Mouse (Mus musculus): ENCODE measurements around the gene Rcbtb2.

GRCm38 (mm10) chr14:73094802-73095550 is 27.9 kb upstream of the Rcbtb2 start:
- TF ChIP-seq GATA1 (IDR thresholded peaks at IDR 0.05; ENCODE audit: low read length) (no peak), TAL1 (IDR thresholded peaks at IDR 0.05; ENCODE audit: low read length) (no peak)

Data from erythroblast, embryonic 14.5 days (primary cell).